Mouse (Mus musculus): ENCODE results near the gene Tmem254b. TPM values are rescaled to one million over a fixed set of nuclear protein-coding genes. Genes with fewer than 3 reads are reported as not detected.
"Not testable (repeated sequence)": the region's sequence is repeated elsewhere in the genome, so short reads cannot be mapped to it uniquely, and the experiment has no call there.

Gene Tmem254b
- polyA plus RNA-seq, 1 experiment from 2014 or later, result 22.4 TPM

GRCm38 (mm10) chr14:26175028-26175427, 31.8 kb downstream of the Tmem254b start:
- not testable (repeated sequence) for H3K9me3 ChIP-seq (replicated peaks; ENCODE audit: control insufficient read depth, low read length); H3K9ac ChIP-seq (ENCODE audit: low read length); H3K4me3 ChIP-seq (ENCODE audit: low read length); H3K27ac ChIP-seq (ENCODE audit: low read length); H3K4me1 ChIP-seq (ENCODE audit: control insufficient read depth, insufficient read depth, low read length); H3K36me3 ChIP-seq (ENCODE audit: control insufficient read depth, insufficient read depth); H3K27me3 ChIP-seq (ENCODE audit: control insufficient read depth, insufficient read depth, low read length); ATAC-seq (replicated peaks; ENCODE audit: extremely low read depth, insufficient read depth, low FRiP score); H3K4me2 ChIP-seq (ENCODE audit: low read depth, low read length)
- WGBS, result no CpG with 5 or more reads among the region's 6 CpGs

- WGBS, result no CpG with 5 or more reads among the region's 3 CpGs
- not testable (repeated sequence) for H3K36me3 ChIP-seq (ENCODE audit: control insufficient read depth, insufficient read depth); ATAC-seq (replicated peaks; ENCODE audit: extremely low read depth, insufficient read depth, low FRiP score)
These were observed 32.9 kb downstream of the Tmem254b start for GRCm38 (mm10) chr14:26173955-26174354.

GRCm38 (mm10) chr14:26165266-26165665, 41.6 kb downstream of the Tmem254b start:
- no CpG with 5 or more reads among the region's 12 CpGs for WGBS
- not testable (repeated sequence) for H3K27ac ChIP-seq (ENCODE audit: low read length); H3K4me2 ChIP-seq (ENCODE audit: low read depth, low read length); H3K27me3 ChIP-seq (ENCODE audit: control insufficient read depth, insufficient read depth, low read length); ATAC-seq (replicated peaks; ENCODE audit: extremely low read depth, insufficient read depth, low FRiP score); H3K4me3 ChIP-seq (ENCODE audit: low read length); H3K9me3 ChIP-seq (replicated peaks; ENCODE audit: control insufficient read depth, low read length); H3K9ac ChIP-seq (ENCODE audit: low read length); H3K36me3 ChIP-seq (ENCODE audit: control insufficient read depth, insufficient read depth); H3K4me1 ChIP-seq (ENCODE audit: control insufficient read depth, insufficient read depth, low read length)

More at GRCm38 (mm10) chr14:26173955-26174354, 32.9 kb downstream of the Tmem254b start:
- H3K27ac ChIP-seq (ENCODE audit: low read length); H3K9ac ChIP-seq (ENCODE audit: low read length); H3K4me3 ChIP-seq (ENCODE audit: low read length); H3K27me3 ChIP-seq (ENCODE audit: control insufficient read depth, insufficient read depth, low read length); H3K4me1 ChIP-seq (ENCODE audit: control insufficient read depth, insufficient read depth, low read length); H3K9me3 ChIP-seq (replicated peaks; ENCODE audit: control insufficient read depth, low read length); H3K4me2 ChIP-seq (ENCODE audit: low read depth, low read length): not testable (repeated sequence)

- not testable (repeated sequence) for H3K4me1 ChIP-seq (ENCODE audit: control insufficient read depth, insufficient read depth, low read length); H3K36me3 ChIP-seq (ENCODE audit: control insufficient read depth, insufficient read depth); H3K27me3 ChIP-seq (ENCODE audit: control insufficient read depth, insufficient read depth, low read length); ATAC-seq (replicated peaks; ENCODE audit: extremely low read depth, insufficient read depth, low FRiP score); H3K9me3 ChIP-seq (replicated peaks; ENCODE audit: control insufficient read depth, low read length); H3K9ac ChIP-seq (ENCODE audit: low read length); H3K4me2 ChIP-seq (ENCODE audit: low read depth, low read length); H3K4me3 ChIP-seq (ENCODE audit: low read length); H3K27ac ChIP-seq (ENCODE audit: low read length)
- WGBS, result no CpG with 5 or more reads among the region's 5 CpGs
These were observed 44.4 kb downstream of the Tmem254b start for GRCm38 (mm10) chr14:26162423-26162822.

GRCm38 (mm10) chr14:26161156-26161555, 45.7 kb downstream of the Tmem254b start:
- not testable (repeated sequence) for H3K27ac ChIP-seq (ENCODE audit: low read length); H3K9ac ChIP-seq (ENCODE audit: low read length); H3K9me3 ChIP-seq (replicated peaks; ENCODE audit: control insufficient read depth, low read length); H3K27me3 ChIP-seq (ENCODE audit: control insufficient read depth, insufficient read depth, low read length); H3K36me3 ChIP-seq (ENCODE audit: control insufficient read depth, insufficient read depth); H3K4me1 ChIP-seq (ENCODE audit: control insufficient read depth, insufficient read depth, low read length); H3K4me2 ChIP-seq (ENCODE audit: low read depth, low read length); H3K4me3 ChIP-seq (ENCODE audit: low read length); ATAC-seq (replicated peaks; ENCODE audit: extremely low read depth, insufficient read depth, low FRiP score)
- WGBS, result no CpG with 5 or more reads among the region's 9 CpGs

GRCm38 (mm10) chr14:26156032-26156431, 50.8 kb downstream of the Tmem254b start:
- H3K4me3 ChIP-seq (ENCODE audit: low read length); H3K9me3 ChIP-seq (replicated peaks; ENCODE audit: control insufficient read depth, low read length); H3K36me3 ChIP-seq (ENCODE audit: control insufficient read depth, insufficient read depth); ATAC-seq (replicated peaks; ENCODE audit: extremely low read depth, insufficient read depth, low FRiP score); H3K4me2 ChIP-seq (ENCODE audit: low read depth, low read length); H3K4me1 ChIP-seq (ENCODE audit: control insufficient read depth, insufficient read depth, low read length); H3K27me3 ChIP-seq (ENCODE audit: control insufficient read depth, insufficient read depth, low read length); H3K27ac ChIP-seq (ENCODE audit: low read length); H3K9ac ChIP-seq (ENCODE audit: low read length): not testable (repeated sequence)
- WGBS, result no CpG with 5 or more reads among the region's 7 CpGs

Other genes starting within 250 kb of the Tmem254b start
- gene Duxbl1, start 228.5 kb downstream of the Tmem254b start, polyA plus RNA-seq (2015; fragmentation: Nextera tagmentation; extraction: Ambion mirVana), result 0.35 and 0.45 TPM in 2 replicates
- 19.8 and 22.8 TPM in 2 replicates for gene Gm9780, start 164.3 kb downstream of the Tmem254b start, polyA plus RNA-seq (2015; fragmentation: Nextera tagmentation; extraction: Ambion mirVana)
- gene Tmem254c, start 139.7 kb downstream of the Tmem254b start, polyA plus RNA-seq (2015; fragmentation: Nextera tagmentation; extraction: Ambion mirVana), result 18.4 and 26.3 TPM in 2 replicates
- not detected in 2 replicates for gene Cphx2, start 125.5 kb downstream of the Tmem254b start, polyA plus RNA-seq (2015; fragmentation: Nextera tagmentation; extraction: Ambion mirVana)
- not detected in 2 replicates for gene Cphx3, start 124.7 kb downstream of the Tmem254b start, polyA plus RNA-seq (2015; fragmentation: Nextera tagmentation; extraction: Ambion mirVana)
- not detected in 2 replicates for gene Duxbl2, start 88.7 kb downstream of the Tmem254b start, polyA plus RNA-seq (2015; fragmentation: Nextera tagmentation; extraction: Ambion mirVana)
- 15.3 and 22.4 TPM in 2 replicates for gene Plac9b, start 24.6 kb downstream of the Tmem254b start, polyA plus RNA-seq (2015; fragmentation: Nextera tagmentation; extraction: Ambion mirVana)
- 0.52 and 0.95 TPM in 2 replicates for gene Duxbl3, start 50.9 kb upstream of the Tmem254b start, polyA plus RNA-seq (2015; fragmentation: Nextera tagmentation; extraction: Ambion mirVana)

Measured in heart, embryonic 16.5 days (tissue).